Mouse (Mus musculus): ENCODE results near the gene Foxo1. TPM values are rescaled to one million over a fixed set of nuclear protein-coding genes. Genes with fewer than 3 reads are reported as not detected.

Foxo1 gene
- polyA plus RNA-seq, 1 experiment from 2014 or later, result 3.0 TPM

DNA sequence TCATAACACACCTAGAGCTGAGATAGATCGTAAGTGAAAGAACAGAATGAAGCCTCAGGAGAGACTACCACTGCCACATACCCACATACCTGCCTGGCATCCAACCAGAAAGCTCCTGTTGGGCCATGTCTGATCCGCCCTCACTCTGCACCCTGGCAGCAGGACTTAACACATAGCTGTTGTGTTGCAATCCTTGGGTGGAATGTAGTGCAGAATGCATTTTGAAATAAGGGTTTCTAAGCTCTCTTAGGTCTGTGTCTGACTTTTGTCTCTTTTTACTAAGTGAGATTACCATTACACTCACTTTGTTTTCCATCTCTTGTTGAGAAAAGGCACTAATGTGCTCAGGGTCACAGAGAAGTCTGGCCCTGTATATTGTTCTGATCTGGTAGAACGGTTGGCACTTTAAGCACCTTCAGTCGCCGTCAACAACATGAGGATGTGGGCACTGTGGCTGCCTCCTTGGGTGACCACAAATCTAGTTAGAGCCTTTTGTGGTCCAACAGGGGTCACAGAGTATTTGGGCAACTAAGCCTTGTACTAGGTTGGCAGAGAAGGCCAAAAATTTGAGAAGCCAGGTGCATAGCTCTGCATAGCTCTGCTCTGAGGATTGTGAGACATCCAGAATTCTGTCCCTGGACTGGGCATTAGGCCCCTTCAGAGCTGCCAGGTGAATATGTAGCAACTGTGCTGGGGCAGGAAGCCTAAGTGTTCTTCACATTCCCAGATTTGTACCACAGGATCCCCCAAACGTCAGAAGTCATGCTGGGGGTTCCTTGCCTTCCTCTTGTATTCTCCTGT is 75.3 kb downstream of the Foxo1 start:
- 86% methylated on average over 6 of the region's 6 CpGs for WGBS
- Histone ChIP-seq H3K4me3 (ENCODE audit: low read depth, low read length) (no peak overlapping the region), H3K4me2 (no peak overlapping the region), H3K27me3 (ENCODE audit: control insufficient read depth, insufficient read depth, low read length) (no peaks in the 10 kb centered on the region), H3K9ac (ENCODE audit: low read length) (no peak overlapping the region), H3K9me3 (ENCODE audit: control insufficient read depth, low read length) (no peaks in the 10 kb centered on the region), H3K27ac (ENCODE audit: low read depth, low read length) (no peak overlapping the region), H3K36me3 (ENCODE audit: control insufficient read depth, insufficient read depth, low read length) (no peaks in the 10 kb centered on the region), H3K4me1 (ENCODE audit: control insufficient read depth, insufficient read depth, low read length) (peaks cover 10% of the 10 kb centered on the region)
- ATAC-seq (ENCODE audit: low FRiP score) (no peak), DNase-seq (ENCODE audit: low spot score, missing footprints) (peak; percentile 56)

- ATAC-seq (ENCODE audit: low FRiP score) (no peak), DNase-seq (ENCODE audit: low spot score, missing footprints) (no peak)
- no peaks in the 10 kb centered on the region for H3K27me3 ChIP-seq (ENCODE audit: control insufficient read depth, insufficient read depth, low read length)
- H3K4me3 ChIP-seq (ENCODE audit: low read depth, low read length), result no peak overlapping the region
- no peaks in the 10 kb centered on the region for H3K9me3 ChIP-seq (ENCODE audit: control insufficient read depth, low read length)
- peaks cover 10% of the 10 kb centered on the region for H3K4me1 ChIP-seq (ENCODE audit: control insufficient read depth, insufficient read depth, low read length)
- H3K4me2 ChIP-seq, result no peak overlapping the region
- no peak overlapping the region for H3K27ac ChIP-seq (ENCODE audit: low read depth, low read length)
- WGBS, result 98% methylated on average over 11 of the region's 11 CpGs
- no peaks in the 10 kb centered on the region for H3K36me3 ChIP-seq (ENCODE audit: control insufficient read depth, insufficient read depth, low read length)
- no peak overlapping the region for H3K9ac ChIP-seq (ENCODE audit: low read length)
Measured at GRCm38 (mm10) chr3:52345881-52346280, 77.7 kb downstream of the Foxo1 start.

DNA sequence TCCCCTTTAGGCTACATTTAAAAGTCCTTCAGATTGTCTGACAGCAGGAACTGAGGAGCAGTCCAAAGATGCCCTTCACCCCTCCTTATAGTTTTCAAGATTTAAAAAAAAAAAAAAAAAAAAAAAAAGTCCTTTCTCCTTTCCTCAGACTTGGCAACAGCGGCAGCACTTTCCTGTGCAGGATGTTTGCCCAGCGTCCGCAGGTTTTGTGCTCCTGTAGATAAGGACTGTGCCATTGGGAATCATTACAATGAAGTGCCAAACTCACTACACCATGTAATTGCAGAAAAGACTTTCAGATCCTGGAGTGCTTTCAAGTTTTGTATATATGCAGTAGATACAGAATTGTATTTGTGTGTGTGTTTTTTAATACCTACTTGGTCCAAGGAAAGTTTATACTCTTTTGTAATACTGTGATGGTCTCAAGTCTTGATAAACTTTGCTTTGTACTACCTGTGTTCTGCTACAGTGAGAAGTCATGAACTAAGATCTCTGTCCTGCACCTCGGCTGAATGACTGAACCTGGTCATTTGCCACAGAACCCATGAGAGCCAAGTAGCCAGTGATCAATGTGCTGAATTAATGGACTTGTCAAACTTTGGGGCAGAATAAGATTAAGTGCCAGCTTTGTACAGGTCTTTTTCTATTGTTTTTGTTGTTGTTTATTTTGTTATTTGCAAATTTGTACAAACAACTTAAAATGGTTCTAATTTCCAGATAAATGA is 79.0 kb downstream of the Foxo1 start:
- Histone ChIP-seq H3K4me3 (ENCODE audit: low read depth, low read length) (no peak overlapping the region), H3K36me3 (ENCODE audit: control insufficient read depth, insufficient read depth, low read length) (no peaks in the 10 kb centered on the region), H3K4me2 (no peak overlapping the region), H3K9me3 (ENCODE audit: control insufficient read depth, low read length) (no peaks in the 10 kb centered on the region), H3K27ac (ENCODE audit: low read depth, low read length) (no peak overlapping the region), H3K4me1 (ENCODE audit: control insufficient read depth, insufficient read depth, low read length) (peaks cover 7% of the 10 kb centered on the region), H3K27me3 (ENCODE audit: control insufficient read depth, insufficient read depth, low read length) (no peaks in the 10 kb centered on the region), H3K9ac (ENCODE audit: low read length) (no peak overlapping the region)
- 93% methylated on average over 4 of the region's 4 CpGs for WGBS
- no peak for ATAC-seq (ENCODE audit: low FRiP score)
- peak; percentile 31 for DNase-seq (ENCODE audit: low spot score, missing footprints)

- Histone ChIP-seq H3K36me3 (ENCODE audit: control insufficient read depth, insufficient read depth, low read length) (no peaks in the 10 kb centered on the region), H3K9ac (ENCODE audit: low read length) (no peak overlapping the region), H3K27me3 (ENCODE audit: control insufficient read depth, insufficient read depth, low read length) (no peaks in the 10 kb centered on the region), H3K9me3 (ENCODE audit: control insufficient read depth, low read length) (no peaks in the 10 kb centered on the region), H3K4me3 (ENCODE audit: low read depth, low read length) (no peak overlapping the region), H3K27ac (ENCODE audit: low read depth, low read length) (no peak overlapping the region), H3K4me2 (no peak overlapping the region), H3K4me1 (ENCODE audit: control insufficient read depth, insufficient read depth, low read length) (no peaks in the 10 kb centered on the region)
- WGBS, result 69% methylated on average over 10 of the region's 10 CpGs
- DNase-seq (ENCODE audit: low spot score, missing footprints) (peak; percentile 64), ATAC-seq (ENCODE audit: low FRiP score) (no peak)
Measured at GRCm38 (mm10) chr3:52347980-52348622, 80.0 kb downstream of the Foxo1 start.

- H3K27ac ChIP-seq (ENCODE audit: low read depth, low read length), result no peak overlapping the region
- no peaks in the 10 kb centered on the region for H3K4me1 ChIP-seq (ENCODE audit: control insufficient read depth, insufficient read depth, low read length)
- no peaks in the 10 kb centered on the region for H3K36me3 ChIP-seq (ENCODE audit: control insufficient read depth, insufficient read depth, low read length)
- no peak overlapping the region for H3K4me2 ChIP-seq
- DNase-seq (ENCODE audit: low spot score, missing footprints) (peak; percentile 12), ATAC-seq (ENCODE audit: low FRiP score) (no peak)
- H3K27me3 ChIP-seq (ENCODE audit: control insufficient read depth, insufficient read depth, low read length), result no peaks in the 10 kb centered on the region
- WGBS, result 84% methylated on average over 8 of the region's 8 CpGs
- no peak overlapping the region for H3K4me3 ChIP-seq (ENCODE audit: low read depth, low read length)
- H3K9me3 ChIP-seq (ENCODE audit: control insufficient read depth, low read length), result no peaks in the 10 kb centered on the region
- no peak overlapping the region for H3K9ac ChIP-seq (ENCODE audit: low read length)
Measured at GRCm38 (mm10) chr3:52350636-52351035, 82.5 kb downstream of the Foxo1 start.

GRCm38 (mm10) chr3:52351901-52352300 is 83.8 kb downstream of the Foxo1 start:
- no peak overlapping the region for H3K4me3 ChIP-seq (ENCODE audit: low read depth, low read length)
- H3K4me1 ChIP-seq (ENCODE audit: control insufficient read depth, insufficient read depth, low read length), result no peaks in the 10 kb centered on the region
- H3K27me3 ChIP-seq (ENCODE audit: control insufficient read depth, insufficient read depth, low read length), result no peaks in the 10 kb centered on the region
- no peak for DNase-seq (ENCODE audit: low spot score, missing footprints)
- no peak for ATAC-seq (ENCODE audit: low FRiP score)
- H3K27ac ChIP-seq (ENCODE audit: low read depth, low read length), result no peak overlapping the region
- H3K9me3 ChIP-seq (ENCODE audit: control insufficient read depth, low read length), result no peaks in the 10 kb centered on the region
- WGBS, result 88% methylated on average over 9 of the region's 9 CpGs
- no peak overlapping the region for H3K4me2 ChIP-seq
- H3K9ac ChIP-seq (ENCODE audit: low read length), result no peak overlapping the region
- no peaks in the 10 kb centered on the region for H3K36me3 ChIP-seq (ENCODE audit: control insufficient read depth, insufficient read depth, low read length)

DNA sequence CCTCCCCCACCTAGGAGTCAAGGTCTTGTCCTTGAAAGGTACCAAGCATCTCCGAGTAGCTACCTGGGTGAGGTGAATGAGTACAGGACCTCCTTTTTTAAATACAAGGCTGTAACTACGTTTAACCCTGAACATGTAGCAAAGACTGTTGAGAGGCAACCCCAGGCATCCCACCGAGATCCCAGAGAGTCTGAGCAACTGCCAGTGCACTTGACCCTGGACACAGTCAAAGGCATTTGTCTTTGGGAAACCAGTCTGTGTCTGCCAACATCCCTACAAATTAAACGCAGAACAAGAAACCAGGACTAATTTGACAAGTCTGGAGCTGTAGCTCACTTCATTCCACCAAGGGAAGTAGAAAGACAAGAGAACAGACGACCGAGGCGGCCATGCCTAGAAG is 86.1 kb downstream of the Foxo1 start:
- Histone ChIP-seq H3K4me2 (no peak overlapping the region), H3K9ac (ENCODE audit: low read length) (no peak overlapping the region), H3K27me3 (ENCODE audit: control insufficient read depth, insufficient read depth, low read length) (no peaks in the 10 kb centered on the region), H3K36me3 (ENCODE audit: control insufficient read depth, insufficient read depth, low read length) (no peaks in the 10 kb centered on the region), H3K4me3 (ENCODE audit: low read depth, low read length) (no peak overlapping the region), H3K27ac (ENCODE audit: low read depth, low read length) (no peak overlapping the region), H3K4me1 (ENCODE audit: control insufficient read depth, insufficient read depth, low read length) (no peaks in the 10 kb centered on the region), H3K9me3 (ENCODE audit: control insufficient read depth, low read length) (no peaks in the 10 kb centered on the region)
- 90% methylated on average over 7 of the region's 7 CpGs for WGBS
- no peak for DNase-seq (ENCODE audit: low spot score, missing footprints)
- ATAC-seq (ENCODE audit: low FRiP score), result no peak

DNA sequence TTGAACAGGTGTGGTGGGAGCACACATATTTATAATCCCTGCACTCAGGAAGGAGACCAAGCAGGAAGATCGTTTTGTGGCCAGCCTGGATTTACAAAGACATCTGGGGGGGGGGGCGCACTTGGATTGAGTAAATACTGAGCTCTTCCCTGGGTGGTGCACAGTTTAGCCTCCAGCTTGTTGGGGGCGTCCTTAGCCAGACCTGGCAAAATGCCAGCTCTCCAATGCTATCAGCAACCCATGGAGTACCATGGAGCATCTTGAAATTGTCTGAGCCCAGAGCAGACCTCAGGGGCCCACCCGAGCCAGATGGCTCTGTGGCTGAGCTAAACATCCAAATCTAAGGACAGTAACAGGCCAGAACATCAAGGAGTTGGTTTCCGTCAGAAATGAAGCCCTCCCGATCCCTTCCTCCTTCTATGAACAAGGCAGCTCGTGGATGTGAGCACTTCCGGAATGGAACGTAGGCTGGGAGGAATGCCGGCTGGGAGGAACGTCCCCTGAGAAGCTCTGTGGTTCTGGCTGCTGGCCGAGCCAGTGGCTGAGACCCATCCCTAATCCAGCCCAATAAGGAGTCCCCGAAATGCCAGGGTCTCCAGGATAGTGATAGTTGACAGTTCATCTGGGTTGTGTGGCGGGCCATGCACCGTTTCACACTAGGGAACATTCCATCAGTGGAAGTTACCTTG is 89.3 kb downstream of the Foxo1 start:
- no peak for DNase-seq (ENCODE audit: low spot score, missing footprints)
- H3K4me3 ChIP-seq (ENCODE audit: low read depth, low read length), result no peak overlapping the region
- no peak overlapping the region for H3K27ac ChIP-seq (ENCODE audit: low read depth, low read length)
- no peak overlapping the region for H3K9ac ChIP-seq (ENCODE audit: low read length)
- H3K9me3 ChIP-seq (ENCODE audit: control insufficient read depth, low read length), result no peaks in the 10 kb centered on the region
- H3K36me3 ChIP-seq (ENCODE audit: control insufficient read depth, insufficient read depth, low read length), result no peaks in the 10 kb centered on the region
- 91% methylated on average over 15 of the region's 15 CpGs for WGBS
- no peak for ATAC-seq (ENCODE audit: low FRiP score)
- no peaks in the 10 kb centered on the region for H3K4me1 ChIP-seq (ENCODE audit: control insufficient read depth, insufficient read depth, low read length)
- H3K4me2 ChIP-seq, result no peak overlapping the region
- no peaks in the 10 kb centered on the region for H3K27me3 ChIP-seq (ENCODE audit: control insufficient read depth, insufficient read depth, low read length)
